Mouse (Mus musculus) thymus, postnatal 14 days (tissue): ENCODE data around the gene St8sia1.

Source experiments
- DNase-seq: peaks from one replicate; pipeline ENCODE4 v3.0.0; 2021

Gene St8sia1

GRCm38 (mm10) chr6:142814011-142814410 is 150.2 kb downstream of the St8sia1 start:
- DNase-seq = no peak

GRCm38 (mm10) chr6:142812969-142813368 is 151.3 kb downstream of the St8sia1 start:
- DNase-seq = no peak

- no peak for DNase-seq
These were observed 154.0 kb downstream of the St8sia1 start for GRCm38 (mm10) chr6:142810239-142810638.

GRCm38 (mm10) chr6:142809373-142810098 is 154.7 kb downstream of the St8sia1 start:
- DNase-seq = no peak

GRCm38 (mm10) chr6:142806326-142806725 is 157.9 kb downstream of the St8sia1 start:
- no peak for DNase-seq

GRCm38 (mm10) chr6:142804402-142804801 is 159.8 kb downstream of the St8sia1 start, which contains the start of gene Sult6b2:
Gene Sult6b2 (minus strand): TSS chr6:142804502.
- DNase-seq = no peak

- no peak for DNase-seq
These were observed 161.4 kb downstream of the St8sia1 start for GRCm38 (mm10) chr6:142802617-142803525.

- DNase-seq = no peak
These were observed 162.6 kb downstream of the St8sia1 start for GRCm38 (mm10) chr6:142801687-142802086.

GRCm38 (mm10) chr6:142799704-142800374 is 164.4 kb downstream of the St8sia1 start:
- DNase-seq = no peak

GRCm38 (mm10) chr6:142798837-142799236 is 165.4 kb downstream of the St8sia1 start:
- DNase-seq = no peak

GRCm38 (mm10) chr6:142797996-142798395 is 166.3 kb downstream of the St8sia1 start:
- DNase-seq = no peak

GRCm38 (mm10) chr6:142795655-142796441 is 168.4 kb downstream of the St8sia1 start:
- no peak for DNase-seq

GRCm38 (mm10) chr6:142795087-142795486 is 169.2 kb downstream of the St8sia1 start:
- DNase-seq = no peak

GRCm38 (mm10) chr6:142793468-142793867 is 170.8 kb downstream of the St8sia1 start:
- no peak for DNase-seq

- peak; percentile 29 for DNase-seq
These were observed 171.8 kb downstream of the St8sia1 start for GRCm38 (mm10) chr6:142792241-142792968.

GRCm38 (mm10) chr6:142789736-142790135 is 174.5 kb downstream of the St8sia1 start:
- DNase-seq = no peak

- peak; percentile 15 for DNase-seq
These were observed 175.9 kb downstream of the St8sia1 start for GRCm38 (mm10) chr6:142788042-142788987.

GRCm38 (mm10) chr6:142786106-142786505 is 178.1 kb downstream of the St8sia1 start:
- DNase-seq = no peak

- peak; percentile 81 for DNase-seq
These were observed 178.9 kb downstream of the St8sia1 start for GRCm38 (mm10) chr6:142785343-142785742.

GRCm38 (mm10) chr6:142781286-142781685 is 183.0 kb downstream of the St8sia1 start:
- no peak for DNase-seq
